Mouse (Mus musculus): ENCODE measurements around the gene Plk5.

Plk5 gene

GRCm38 (mm10) chr10:80357994-80358639 is 1.9 kb downstream of the Plk5 start:
- DNase-seq (ENCODE audit: low spot score) = no peak

- DNase-seq (ENCODE audit: low spot score) = no peak
Observed at GRCm38 (mm10) chr10:80363734-80364133, 7.5 kb downstream of the Plk5 start.

GRCm38 (mm10) chr10:80365736-80366135 is 9.5 kb downstream of the Plk5 start:
- no peak for DNase-seq (ENCODE audit: low spot score)

DNA sequence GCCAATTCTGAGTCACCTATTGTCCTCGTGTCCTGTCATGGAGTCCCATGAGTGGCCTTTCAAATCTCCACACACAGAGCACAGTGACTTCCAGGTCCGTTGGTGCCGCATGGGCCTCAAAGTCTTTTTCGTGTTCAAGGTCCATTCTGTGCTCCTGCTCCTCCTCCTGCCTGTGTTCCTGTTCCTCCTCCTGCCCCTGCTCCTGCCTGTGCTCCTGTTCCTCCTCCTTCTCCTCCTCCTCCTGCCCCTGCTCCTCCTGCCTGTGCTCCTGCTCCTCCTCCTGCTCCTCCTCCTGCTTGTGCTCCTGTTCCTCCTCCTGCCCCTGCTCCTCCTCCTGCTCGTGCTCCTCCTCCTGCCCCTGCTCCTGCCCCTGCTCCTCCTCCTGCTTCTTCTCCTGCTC is 11.7 kb downstream of the Plk5 start:
- DNase-seq (ENCODE audit: low spot score) = no peak

DNA sequence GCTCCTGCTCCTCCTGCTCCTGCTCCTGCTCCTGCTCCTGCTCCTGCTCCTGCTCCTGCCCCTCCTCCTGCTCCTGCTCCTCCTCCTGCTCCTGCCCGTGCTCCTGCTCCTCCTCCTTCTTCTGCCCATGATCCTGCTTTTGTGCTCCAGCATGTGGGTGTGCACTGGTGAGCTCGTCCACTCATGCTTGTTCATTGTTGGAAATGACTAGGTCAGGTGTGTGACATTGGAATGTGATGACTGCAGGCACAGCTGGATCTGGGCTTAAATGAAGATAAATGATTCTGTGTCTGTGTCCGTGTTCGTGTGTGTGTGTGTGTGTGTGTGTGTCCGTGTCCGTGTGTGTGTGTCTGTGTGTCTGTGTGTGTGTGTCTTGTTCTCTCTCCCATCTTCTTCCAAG is 12.1 kb downstream of the Plk5 start:
- no peak for DNase-seq (ENCODE audit: low spot score)

DNA sequence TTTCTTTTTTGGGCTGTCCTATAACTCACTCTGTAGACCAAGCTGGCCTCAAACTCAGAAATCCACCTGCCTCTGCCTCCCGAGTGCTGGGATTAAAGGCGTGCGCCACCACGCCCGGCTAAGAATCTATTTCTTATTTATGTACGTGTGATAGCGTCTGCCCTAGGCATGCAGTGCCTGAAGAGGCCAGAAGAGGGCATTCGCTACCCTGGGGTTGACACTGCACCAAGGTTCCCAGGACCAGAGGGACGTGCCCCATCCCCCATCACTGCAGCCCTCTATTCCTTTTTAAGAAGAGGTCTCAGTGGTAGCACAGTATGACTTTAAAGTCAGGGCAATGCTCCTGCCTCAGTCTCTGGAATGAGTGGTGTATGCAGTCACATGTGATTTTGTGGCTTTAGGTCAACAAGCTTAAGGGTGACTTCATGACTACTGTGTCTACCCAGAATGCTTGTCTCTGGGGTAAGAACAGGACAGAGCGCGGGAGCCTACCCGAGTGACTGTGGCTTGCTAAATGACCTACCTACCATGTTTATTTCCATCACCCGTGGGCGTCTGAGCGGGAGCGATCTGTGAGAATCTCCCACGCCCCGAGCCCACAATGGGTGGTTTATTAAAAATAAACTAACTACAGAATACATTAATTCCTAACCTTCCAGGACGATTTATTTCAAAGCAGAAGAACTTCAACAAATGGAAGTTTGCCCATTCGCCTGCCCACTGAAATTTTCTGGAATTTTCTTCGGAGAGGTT is 13.9 kb downstream of the Plk5 start:
- no peak for DNase-seq (ENCODE audit: low spot score)

DNA sequence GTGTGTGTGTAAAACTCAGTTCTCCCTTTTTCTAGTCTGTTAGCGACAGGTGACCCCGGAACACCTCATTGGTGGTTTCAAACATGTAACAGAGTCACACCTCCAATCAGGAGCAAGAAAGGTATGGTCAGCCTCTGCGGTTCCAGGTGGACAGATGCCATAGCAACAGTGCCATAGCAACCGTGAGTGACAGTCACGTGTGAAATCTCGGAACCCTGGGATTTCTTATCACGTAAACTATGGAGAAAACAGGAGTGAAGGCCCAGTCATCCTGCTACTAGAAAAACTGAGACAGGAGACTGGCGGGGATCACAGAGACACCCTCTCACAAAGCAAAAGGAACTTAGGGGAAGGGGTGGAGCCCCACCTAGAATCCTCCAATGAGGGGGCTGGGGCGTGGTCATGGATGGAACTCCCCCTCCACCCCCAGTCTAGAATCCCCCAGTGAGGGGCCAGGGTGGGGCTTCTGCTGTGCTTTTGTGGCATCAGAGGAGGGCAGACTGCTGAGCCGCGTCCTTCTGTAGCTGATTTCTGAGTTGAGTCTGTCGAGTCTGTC is 15.2 kb downstream of the Plk5 start:
- no peak for DNase-seq (ENCODE audit: low spot score)

DNA sequence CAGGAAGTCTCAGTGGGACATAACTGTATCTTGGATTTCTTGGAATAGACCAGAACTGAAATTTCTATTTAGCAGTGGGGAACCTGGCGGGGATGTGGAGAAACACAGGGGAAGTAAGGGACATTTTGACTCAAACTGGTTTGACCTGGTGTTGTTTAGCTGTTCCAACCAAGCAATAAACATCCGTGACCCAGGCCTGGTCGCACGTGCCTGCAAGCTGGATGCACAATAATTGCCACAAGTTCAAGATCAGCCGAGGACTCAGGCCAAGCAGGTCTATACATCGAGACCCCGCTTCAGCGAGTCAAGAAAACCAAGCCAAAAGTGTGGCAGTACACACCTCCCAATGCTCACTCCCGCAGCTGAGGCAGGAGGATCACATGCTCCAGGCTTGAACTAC is 15.7 kb downstream of the Plk5 start:
- DNase-seq (ENCODE audit: low spot score) = no peak

- DNase-seq (ENCODE audit: low spot score) = no peak
Observed at GRCm38 (mm10) chr10:80372706-80373105, 16.4 kb downstream of the Plk5 start.

- DNase-seq (ENCODE audit: low spot score) = peak; percentile 74
Observed at GRCm38 (mm10) chr10:80374063-80374462, 17.8 kb downstream of the Plk5 start.

DNA sequence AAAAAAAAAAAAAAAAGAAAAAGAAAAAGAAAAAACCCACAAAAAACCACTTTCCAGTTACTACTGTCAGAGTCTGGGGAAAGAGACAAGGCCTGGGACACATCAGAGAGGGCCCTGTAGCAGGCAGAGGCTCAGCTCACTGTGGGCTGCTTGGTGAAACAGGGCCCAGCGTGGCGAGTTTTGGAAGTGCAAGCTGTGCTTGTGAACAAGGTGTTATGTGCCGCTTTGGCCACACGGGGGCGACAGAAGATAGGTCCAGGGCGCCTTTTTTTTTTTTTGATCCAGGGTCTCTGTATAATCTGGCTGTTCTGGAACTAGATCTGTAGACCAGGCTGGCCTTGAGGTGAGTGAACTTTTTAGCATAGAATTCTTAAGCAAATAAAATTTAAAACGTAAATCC is 19.9 kb downstream of the Plk5 start:
- peak; percentile 89 for DNase-seq (ENCODE audit: low spot score)

GRCm38 (mm10) chr10:80377716-80378115 is 21.5 kb downstream of the Plk5 start:
- peak; percentile 84 for DNase-seq (ENCODE audit: low spot score)

DNA sequence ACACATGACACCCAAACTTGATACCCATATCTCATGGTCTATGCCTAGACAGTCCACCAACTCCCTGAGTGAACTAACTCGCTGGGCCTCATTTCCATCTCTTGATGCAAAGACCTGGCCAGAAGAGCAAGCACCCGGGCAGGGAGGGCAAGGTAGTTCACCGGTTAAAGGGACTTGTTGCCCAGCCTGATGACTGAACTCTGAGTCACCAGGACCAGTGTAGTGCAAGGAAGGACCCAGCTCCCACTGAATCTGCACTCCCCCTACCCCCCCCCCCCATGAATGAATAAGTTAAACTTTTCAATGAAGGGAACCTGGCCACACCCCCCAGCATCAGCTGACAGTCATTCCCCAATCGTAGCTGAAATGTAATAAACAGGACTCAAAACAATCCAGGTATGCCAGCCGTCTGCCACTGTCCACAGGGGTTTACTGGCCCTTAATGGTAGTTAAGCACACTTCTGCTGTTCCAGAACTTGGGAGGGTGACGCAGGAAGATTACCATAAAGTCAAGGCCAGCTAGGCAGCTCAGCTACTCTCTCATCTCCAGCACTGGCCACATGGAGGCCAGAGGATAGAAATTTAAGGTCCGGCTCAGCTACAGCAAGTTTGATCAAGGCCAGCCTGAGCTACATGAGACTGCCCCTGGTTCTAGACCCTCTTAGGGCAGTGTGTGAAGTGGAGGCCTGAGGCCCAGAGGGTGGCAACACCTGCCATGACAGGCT is 26.5 kb downstream of the Plk5 start:
- DNase-seq (ENCODE audit: low spot score) = no peak

DNA sequence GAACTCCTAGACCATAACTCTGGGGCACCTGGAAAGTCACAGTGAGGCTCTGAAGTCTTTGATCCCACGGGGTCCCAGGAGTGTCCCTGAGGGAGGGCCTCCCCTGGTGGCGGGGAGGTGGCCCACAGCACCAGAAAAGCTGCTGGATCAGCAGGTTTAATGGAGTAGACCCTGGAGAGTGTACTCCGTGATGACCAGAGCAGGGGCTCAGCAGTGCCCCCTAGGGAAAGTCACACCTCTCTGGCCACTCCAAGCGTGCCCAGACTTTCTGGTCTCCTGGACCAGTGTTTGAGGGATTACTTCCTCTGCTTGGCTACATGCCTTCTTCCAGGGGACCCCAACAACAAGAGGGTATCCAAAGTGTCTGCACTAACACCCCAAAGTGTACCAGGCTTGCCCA is 27.2 kb downstream of the Plk5 start:
- no peak for DNase-seq (ENCODE audit: low spot score)

- no peak for DNase-seq (ENCODE audit: low spot score)
Observed at GRCm38 (mm10) chr10:80384115-80384639, 27.9 kb downstream of the Plk5 start.

GRCm38 (mm10) chr10:80384709-80385108 is 28.4 kb downstream of the Plk5 start:
- DNase-seq (ENCODE audit: low spot score) = no peak

DNA sequence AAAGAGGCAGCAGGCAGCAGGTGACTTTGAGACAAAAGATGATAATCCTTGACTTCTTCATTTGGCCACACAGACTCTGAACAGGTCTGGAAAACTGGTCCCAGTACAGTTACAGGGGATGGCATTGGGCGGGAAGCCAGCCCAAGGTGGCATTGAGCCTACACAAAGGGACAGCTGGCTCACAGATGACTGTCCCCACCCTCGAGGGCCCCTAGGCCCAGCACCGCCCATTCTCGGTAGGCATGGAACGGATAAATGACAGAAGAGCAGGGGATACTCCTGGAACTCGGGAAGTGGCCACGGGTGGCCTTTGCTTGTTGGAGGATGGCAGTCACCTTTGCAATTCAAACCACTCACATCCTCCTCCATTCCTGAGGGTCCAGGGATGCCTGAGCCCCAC is 29.1 kb downstream of the Plk5 start:
- DNase-seq (ENCODE audit: low spot score) = no peak

DNA sequence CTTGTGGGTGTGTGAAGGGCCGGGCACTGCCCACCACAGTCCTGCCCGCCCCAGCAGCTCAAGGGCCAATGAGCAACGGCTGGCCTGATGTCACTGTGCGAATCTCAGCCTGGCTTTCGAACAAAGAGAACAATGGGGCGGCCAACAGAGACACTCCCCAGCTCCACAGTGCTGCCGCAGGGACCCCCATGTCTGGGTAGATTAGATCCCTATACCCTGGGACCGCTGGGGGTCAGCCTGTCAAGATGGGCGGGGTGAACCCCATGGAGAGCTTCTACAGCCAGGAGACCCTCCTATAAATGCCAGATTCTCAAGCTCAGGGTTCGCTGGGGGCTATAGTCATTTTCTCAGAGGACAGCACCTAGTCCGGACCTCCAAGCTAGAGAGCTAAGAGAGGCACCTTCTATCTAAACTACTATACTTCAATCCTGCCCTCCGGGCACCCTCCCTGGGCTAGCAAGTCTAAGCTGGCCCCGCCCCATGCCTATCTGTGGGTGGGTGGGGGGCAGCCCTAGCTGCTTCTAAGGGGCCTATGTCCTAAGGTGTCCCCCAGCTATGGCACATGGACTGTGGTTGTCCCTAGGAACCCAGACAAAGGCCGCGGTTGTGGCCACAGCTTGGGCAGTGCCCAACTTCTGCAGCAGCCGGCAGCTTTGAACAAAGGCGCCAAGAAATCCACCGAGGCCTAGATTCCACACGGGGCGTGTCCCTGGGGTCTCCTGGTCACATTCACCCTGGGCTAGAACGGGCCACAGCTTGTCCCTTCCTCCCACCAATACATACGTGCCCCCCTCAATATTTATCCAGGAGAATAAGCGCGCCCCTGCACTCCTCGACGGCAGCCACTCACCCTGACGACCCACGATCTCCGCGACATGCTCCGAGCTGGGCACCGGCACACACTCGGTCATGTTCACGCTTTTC is 29.8 kb downstream of the Plk5 start:
- DNase-seq (ENCODE audit: low spot score) = no peak

GRCm38 (mm10) chr10:80386735-80387471 is 30.6 kb downstream of the Plk5 start:
- no peak for DNase-seq (ENCODE audit: low spot score)

- peak; percentile 89 for DNase-seq (ENCODE audit: low spot score)
Observed at GRCm38 (mm10) chr10:80387522-80387959, 31.3 kb downstream of the Plk5 start, which contains the start of gene Mex3d. TSS of gene Mex3d (minus strand) at chr10:80387659.

DNA sequence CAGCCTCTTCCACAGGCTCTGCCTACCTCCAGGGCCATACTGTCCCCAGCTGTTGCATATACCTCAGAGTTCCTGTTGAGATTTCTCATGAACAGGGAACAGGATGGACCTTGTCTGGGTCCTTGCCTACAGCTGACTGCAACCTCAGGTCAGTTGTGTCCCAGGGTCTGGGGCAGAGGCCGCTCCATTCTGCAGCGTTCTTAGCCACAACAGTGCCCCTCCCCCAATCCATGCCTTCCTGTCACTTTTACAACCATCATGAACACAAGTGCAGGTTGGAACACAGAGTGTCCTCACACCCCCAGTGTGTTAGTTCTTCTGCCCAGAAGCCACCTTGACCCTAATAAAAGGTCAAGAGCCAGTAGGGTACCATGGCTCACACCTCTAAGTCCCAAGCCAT is 32.5 kb downstream of the Plk5 start:
- DNase-seq (ENCODE audit: low spot score) = no peak
